Comparison of ENCODE assay signal across 8 mouse cellular contexts in genomic region chr5:135888405-135889215, GRCm38 (mm10). TPM values are rescaled to one million over a fixed set of nuclear protein-coding genes. Genes with fewer than 3 reads are reported as not detected.
DNase-seq lines count a peak whose midpoint lies in the region; ATAC-seq and TF ChIP-seq lines count a peak whose summit lies in the region.

No protein-coding gene starts in this region.

- 6% methylated on average over 30 of the region's 30 CpGs for WGBS in hindbrain, embryonic 12.5 days
- WGBS in lung, postnatal 0 days, result 4% methylated on average over 26 of the region's 30 CpGs

- peaks cover 78% of the 10 kb centered on the region for H3K4me1 ChIP-seq in E14TG2a.4 (replicated peaks; ENCODE audit: low read depth, low read length)
- no peaks in the 10 kb centered on the region for H3K4me1 ChIP-seq in brown adipose tissue, adult 24 weeks (ENCODE audit: control insufficient read depth, insufficient read depth, insufficient read length, low read length)
- H3K4me1 ChIP-seq in hindbrain, embryonic 12.5 days, result peaks cover 14% of the 10 kb centered on the region
- H3K4me1 ChIP-seq in lung, postnatal 0 days (ENCODE audit: insufficient read depth, low read depth, low read length), result no peaks in the 10 kb centered on the region

- H3K9ac ChIP-seq in hindbrain, embryonic 12.5 days, result no peak overlapping the region
- H3K9ac ChIP-seq in lung, postnatal 0 days (replicated peaks; ENCODE audit: low read depth), result peak overlapping the region; percentile 54

- no peak for TF ChIP-seq EP300 in lung, postnatal 0 days (IDR thresholded peaks at IDR 0.05)

- H3K9me3 ChIP-seq in E14TG2a.4 (ENCODE audit: low read length), result no peaks in the 10 kb centered on the region
- H3K9me3 ChIP-seq in hindbrain, embryonic 12.5 days (replicated peaks), result no peaks in the 10 kb centered on the region
- H3K9me3 ChIP-seq in lung, postnatal 0 days (ENCODE audit: low read length), result no peaks in the 10 kb centered on the region

- peak overlapping the region; percentile 31 for H3K4me2 ChIP-seq in hindbrain, embryonic 12.5 days (replicated peaks)
- peak overlapping the region; percentile 57 for H3K4me2 ChIP-seq in lung, postnatal 0 days (replicated peaks; ENCODE audit: low read depth, low read length)

- no peak for ATAC-seq in hindbrain, embryonic 12.5 days (ENCODE audit: low FRiP score)
- no peak for ATAC-seq in lung, postnatal 0 days

- H3K27ac ChIP-seq in brown adipose tissue, adult 24 weeks (replicated peaks; ENCODE audit: low read depth, low read length), result peak overlapping the region; percentile 91
- no peak overlapping the region for H3K27ac ChIP-seq in hindbrain, embryonic 12.5 days
- H3K27ac ChIP-seq in lung, postnatal 0 days (ENCODE audit: low read length), result 0 out of 2 replicates have a peak overlapping the region, but pooled peaks have one; percentile 40

- H3K27me3 ChIP-seq in E14TG2a.4 (ENCODE audit: insufficient read depth, low read length), result no peaks in the 10 kb centered on the region
- peaks cover 48% of the 10 kb centered on the region for H3K27me3 ChIP-seq in hindbrain, embryonic 12.5 days
- no peaks in the 10 kb centered on the region for H3K27me3 ChIP-seq in lung, postnatal 0 days (replicated peaks; ENCODE audit: insufficient read depth, low read length)

- no peak for TF ChIP-seq CTCF in E14TG2a.4 (conservative IDR thresholded peaks at IDR 0.05; ENCODE audit: low read length)
- TF ChIP-seq CTCF in lung, postnatal 0 days (IDR thresholded peaks at IDR 0.05), result peak; percentile 24; the same call in 1 of the 2 replicates

- H3K4me3 ChIP-seq in E14TG2a.4 (replicated peaks; ENCODE audit: low read length), result peak overlapping the region; percentile 90
- peak overlapping the region; percentile 83 for H3K4me3 ChIP-seq in brown adipose tissue, adult 24 weeks (ENCODE audit: insufficient read depth, low read depth, low read length)
- peak overlapping the region; percentile 13 for H3K4me3 ChIP-seq in hindbrain, embryonic 12.5 days
- H3K4me3 ChIP-seq in lung, postnatal 0 days (ENCODE audit: low read depth, low read length), result peak overlapping the region; percentile 43

- intact Hi-C loops in left cerebral cortex, postnatal 4 days (cut with DNase I), result no loop called here

- peaks cover 3% of the 10 kb centered on the region; the same call in 1 of the 2 replicates for H3K36me3 ChIP-seq in E14TG2a.4 (ENCODE audit: insufficient read depth, low read length)
- H3K36me3 ChIP-seq in hindbrain, embryonic 12.5 days, result no peaks in the 10 kb centered on the region
- no peaks in the 10 kb centered on the region for H3K36me3 ChIP-seq in lung, postnatal 0 days (ENCODE audit: insufficient read depth, low read length)

- peak; percentile 50 for DNase-seq in lung, postnatal 0 days (ENCODE audit: low spot score)
- no peak for DNase-seq in spleen, postnatal 4 days (ENCODE audit: low spot score in 2 of 2)
- no peak for DNase-seq in left cerebral cortex, postnatal 4 days
- no peak for DNase-seq in urinary bladder, adult 18-20 months (ENCODE audit: low spot score in 2 of 2)
- DNase-seq in frontal cortex, postnatal 10 days (ENCODE audit: low spot score in 2 of 2), result no peak

RNA-seq across cellular contexts. Expression of gene Hspb1, which starts 0.9 kb away (rescaled TPM):
- 233 and 423 TPM in 2 replicates for polyA plus RNA-seq in brown adipose tissue, adult 24 weeks (2012; ENCODE audit: insufficient read depth, insufficient read length, missing spikeins)
- 23.9 and 34.1 TPM in 2 replicates for polyA plus RNA-seq in hindbrain, embryonic 12.5 days (2016; fragmentation: Nextera tagmentation; extraction: Ambion mirVana)
- 198 and 248 TPM in 2 replicates for polyA plus RNA-seq in lung, postnatal 0 days (2015; fragmentation: Nextera tagmentation; extraction: Ambion mirVana)
- 1 to 10 TPM; 3.2 to 3.7 TPM for total RNA-seq in left cerebral cortex, postnatal 4 days (2021)

RNA-seq across cellular contexts. Expression of gene Ywhag, which starts 45.8 kb away (rescaled TPM):
- polyA plus RNA-seq in brown adipose tissue, adult 24 weeks (2012; ENCODE audit: insufficient read depth, insufficient read length, missing spikeins), result 499 and 545 TPM in 2 replicates
- 469 and 505 TPM in 2 replicates for polyA plus RNA-seq in hindbrain, embryonic 12.5 days (2016; fragmentation: Nextera tagmentation; extraction: Ambion mirVana)
- polyA plus RNA-seq in lung, postnatal 0 days (2015; fragmentation: Nextera tagmentation; extraction: Ambion mirVana), result 75.5 and 87.5 TPM in 2 replicates
- total RNA-seq in left cerebral cortex, postnatal 4 days (2021), result 1,000 to 10,000 TPM; 1,399 to 1,485 TPM

Comparison
In these comparisons a context has a peak if more than half of its experiments do, and no peak if none do; other contexts are left out.
1. H3K4me3 ChIP-seq: peak in every context shown above with its lines; median percentile 90 in E14TG2a.4; 83 in brown adipose tissue, adult 24 weeks; 43 in lung, postnatal 0 days; 13 in hindbrain, embryonic 12.5 days.